Mouse (Mus musculus): ENCODE results near the gene Gm28374. TPM values are rescaled to one million over a fixed set of nuclear protein-coding genes. Genes with fewer than 3 reads are reported as not detected.
A peak's percentile ranks its signal among the peaks of the same experiment; 100 is the strongest.

Gene Gm28374
- polyA plus RNA-seq, 1 experiment from 2014 or later = 1.0 TPM

- H3K9ac ChIP-seq (replicated peaks; ENCODE audit: low read depth, low read length) = peak within 1 kb of the TSS; percentile 86
- H3K36me3 ChIP-seq (ENCODE audit: control insufficient read depth, insufficient read depth, low read length) = peaks cover 39% of the 10 kb centered on the region
- H3K27ac ChIP-seq (ENCODE audit: low read length) = peak within 1 kb of the TSS; percentile 67; the same call in 1 of the 2 replicates
- WGBS = under 1% methylated on average over 63 of the region's 63 CpGs
- no peaks in the 10 kb centered on the region for H3K9me3 ChIP-seq (ENCODE audit: control insufficient read depth, low read depth, low read length)
- peak within 1 kb of the TSS; percentile 89 for H3K4me3 ChIP-seq (ENCODE audit: low read depth, low read length)
- H3K4me1 ChIP-seq (ENCODE audit: control insufficient read depth, insufficient read depth, low read length) = peaks cover 16% of the 10 kb centered on the region
- ATAC-seq (ENCODE audit: insufficient number of reproducible peaks, insufficient read depth, low FRiP score, low read depth) = peak; percentile 88
- H3K27me3 ChIP-seq (ENCODE audit: control insufficient read depth, insufficient read depth, low read length) = no peaks in the 10 kb centered on the region
- peak within 1 kb of the TSS; percentile 85 for H3K4me2 ChIP-seq (replicated peaks; ENCODE audit: low read depth, low read length)
Observed at GRCm38 (mm10) chr19:6057313-6058096, 24.6 kb downstream of the Gm28374 start, which contains the start of the genes Mrpl49 and Fau. Mrpl49 (minus strand) TSS chr19:6057785. Fau (plus strand) TSS chr19:6057844.

- H3K9me3 ChIP-seq (ENCODE audit: control insufficient read depth, low read depth, low read length) = no peaks in the 10 kb centered on the region
- no peaks in the 10 kb centered on the region for H3K27me3 ChIP-seq (ENCODE audit: control insufficient read depth, insufficient read depth, low read length)
- H3K9ac ChIP-seq (replicated peaks; ENCODE audit: low read depth, low read length) = peak overlapping the region; percentile 69; the same call in 1 of the 2 replicates
- peak overlapping the region; percentile 89 for H3K4me3 ChIP-seq (ENCODE audit: low read depth, low read length)
- peak overlapping the region; percentile 79 for H3K4me2 ChIP-seq (replicated peaks; ENCODE audit: low read depth, low read length)
- WGBS = 52% methylated on average over 4 of the region's 4 CpGs
- no peak overlapping the region for H3K27ac ChIP-seq (ENCODE audit: low read length)
- no peak for ATAC-seq (ENCODE audit: insufficient number of reproducible peaks, insufficient read depth, low FRiP score, low read depth)
- H3K4me1 ChIP-seq (ENCODE audit: control insufficient read depth, insufficient read depth, low read length) = peaks cover 10% of the 10 kb centered on the region; the same call in 1 of the 2 replicates
- peaks cover 47% of the 10 kb centered on the region for H3K36me3 ChIP-seq (ENCODE audit: control insufficient read depth, insufficient read depth, low read length)
Observed at GRCm38 (mm10) chr19:6056696-6057095, 25.4 kb downstream of the Gm28374 start.

GRCm38 (mm10) chr19:6054296-6054695, 27.8 kb downstream of the Gm28374 start:
- no peak overlapping the region for H3K27ac ChIP-seq (ENCODE audit: low read length)
- H3K27me3 ChIP-seq (ENCODE audit: control insufficient read depth, insufficient read depth, low read length) = no peaks in the 10 kb centered on the region
- no peak overlapping the region for H3K9ac ChIP-seq (replicated peaks; ENCODE audit: low read depth, low read length)
- peaks cover 10% of the 10 kb centered on the region; the same call in 1 of the 2 replicates for H3K4me1 ChIP-seq (ENCODE audit: control insufficient read depth, insufficient read depth, low read length)
- no peak overlapping the region for H3K4me3 ChIP-seq (ENCODE audit: low read depth, low read length)
- H3K4me2 ChIP-seq (replicated peaks; ENCODE audit: low read depth, low read length) = no peak overlapping the region
- H3K36me3 ChIP-seq (ENCODE audit: control insufficient read depth, insufficient read depth, low read length) = peaks cover 66% of the 10 kb centered on the region
- no peak for ATAC-seq (ENCODE audit: insufficient number of reproducible peaks, insufficient read depth, low FRiP score, low read depth)
- 79% methylated on average over 5 of the region's 5 CpGs for WGBS
- no peaks in the 10 kb centered on the region for H3K9me3 ChIP-seq (ENCODE audit: control insufficient read depth, low read depth, low read length)

- Histone ChIP-seq H3K27ac (ENCODE audit: low read length) (no peak overlapping the region), H3K36me3 (ENCODE audit: control insufficient read depth, insufficient read depth, low read length) (peaks cover 69% of the 10 kb centered on the region), H3K27me3 (ENCODE audit: control insufficient read depth, insufficient read depth, low read length) (no peaks in the 10 kb centered on the region), H3K9ac (replicated peaks; ENCODE audit: low read depth, low read length) (no peak overlapping the region), H3K4me3 (ENCODE audit: low read depth, low read length) (no peak overlapping the region), H3K9me3 (ENCODE audit: control insufficient read depth, low read depth, low read length) (no peaks in the 10 kb centered on the region), H3K4me2 (replicated peaks; ENCODE audit: low read depth, low read length) (no peak overlapping the region), H3K4me1 (ENCODE audit: control insufficient read depth, insufficient read depth, low read length) (peaks cover 12% of the 10 kb centered on the region)
- WGBS = 92% methylated on average over 7 of the region's 7 CpGs
- no peak for ATAC-seq (ENCODE audit: insufficient number of reproducible peaks, insufficient read depth, low FRiP score, low read depth)
Observed at GRCm38 (mm10) chr19:6052516-6052915, 29.5 kb downstream of the Gm28374 start.

GRCm38 (mm10) chr19:6048681-6049410, 33.2 kb downstream of the Gm28374 start:
- Histone ChIP-seq H3K9me3 (ENCODE audit: control insufficient read depth, low read depth, low read length) (no peaks in the 10 kb centered on the region), H3K27ac (ENCODE audit: low read length) (no peak overlapping the region), H3K27me3 (ENCODE audit: control insufficient read depth, insufficient read depth, low read length) (no peaks in the 10 kb centered on the region), H3K36me3 (ENCODE audit: control insufficient read depth, insufficient read depth, low read length) (peaks cover 56% of the 10 kb centered on the region), H3K4me3 (ENCODE audit: low read depth, low read length) (no peak overlapping the region), H3K4me2 (replicated peaks; ENCODE audit: low read depth, low read length) (no peak overlapping the region), H3K9ac (replicated peaks; ENCODE audit: low read depth, low read length) (no peak overlapping the region), H3K4me1 (ENCODE audit: control insufficient read depth, insufficient read depth, low read length) (peaks cover 13% of the 10 kb centered on the region)
- ATAC-seq (ENCODE audit: insufficient number of reproducible peaks, insufficient read depth, low FRiP score, low read depth) = no peak
- WGBS = 88% methylated on average over 11 of the region's 11 CpGs

GRCm38 (mm10) chr19:6047899-6048166, 34.2 kb downstream of the Gm28374 start:
- Histone ChIP-seq H3K4me2 (replicated peaks; ENCODE audit: low read depth, low read length) (peak overlapping the region; percentile 84), H3K4me3 (ENCODE audit: low read depth, low read length) (peak overlapping the region; percentile 89), H3K27me3 (ENCODE audit: control insufficient read depth, insufficient read depth, low read length) (no peaks in the 10 kb centered on the region), H3K9me3 (ENCODE audit: control insufficient read depth, low read depth, low read length) (no peaks in the 10 kb centered on the region), H3K36me3 (ENCODE audit: control insufficient read depth, insufficient read depth, low read length) (peaks cover 46% of the 10 kb centered on the region), H3K4me1 (ENCODE audit: control insufficient read depth, insufficient read depth, low read length) (peaks cover 13% of the 10 kb centered on the region), H3K27ac (ENCODE audit: low read length) (no peak overlapping the region), H3K9ac (replicated peaks; ENCODE audit: low read depth, low read length) (peak overlapping the region; percentile 87; the same call in 1 of the 2 replicates)
- no peak for ATAC-seq (ENCODE audit: insufficient number of reproducible peaks, insufficient read depth, low FRiP score, low read depth)
- 80% methylated on average over 8 of the region's 8 CpGs for WGBS

- peaks cover 13% of the 10 kb centered on the region for H3K4me1 ChIP-seq (ENCODE audit: control insufficient read depth, insufficient read depth, low read length)
- peaks cover 41% of the 10 kb centered on the region for H3K36me3 ChIP-seq (ENCODE audit: control insufficient read depth, insufficient read depth, low read length)
- H3K9me3 ChIP-seq (ENCODE audit: control insufficient read depth, low read depth, low read length) = no peaks in the 10 kb centered on the region
- H3K27me3 ChIP-seq (ENCODE audit: control insufficient read depth, insufficient read depth, low read length) = no peaks in the 10 kb centered on the region
- peak; percentile 15 for ATAC-seq (ENCODE audit: insufficient number of reproducible peaks, insufficient read depth, low FRiP score, low read depth)
- peak overlapping the region; percentile 99 for H3K27ac ChIP-seq (ENCODE audit: low read length)
- WGBS = 3% methylated on average over 40 of the region's 44 CpGs
- peak overlapping the region; percentile 87 for H3K9ac ChIP-seq (replicated peaks; ENCODE audit: low read depth, low read length)
- H3K4me2 ChIP-seq (replicated peaks; ENCODE audit: low read depth, low read length) = peak overlapping the region; percentile 84
- H3K4me3 ChIP-seq (ENCODE audit: low read depth, low read length) = peak overlapping the region; percentile 89
Observed at GRCm38 (mm10) chr19:6047154-6047898, 34.7 kb downstream of the Gm28374 start.
